Mouse (Mus musculus): ENCODE measurements at regions not wholly inside any gene's neighbourhood (a gene's known extent, or its start where the extent isn't known, plus 50 kb on each side); places are given as distances from the start of the nearest gene placed in this dataset.

- no peak for DNase-seq (ENCODE audit: low spot score in 2 of 2)
Observed at GRCm38 (mm10) chr10:72056725-72057124, 597.9 kb upstream of the Zwint start.

DNA sequence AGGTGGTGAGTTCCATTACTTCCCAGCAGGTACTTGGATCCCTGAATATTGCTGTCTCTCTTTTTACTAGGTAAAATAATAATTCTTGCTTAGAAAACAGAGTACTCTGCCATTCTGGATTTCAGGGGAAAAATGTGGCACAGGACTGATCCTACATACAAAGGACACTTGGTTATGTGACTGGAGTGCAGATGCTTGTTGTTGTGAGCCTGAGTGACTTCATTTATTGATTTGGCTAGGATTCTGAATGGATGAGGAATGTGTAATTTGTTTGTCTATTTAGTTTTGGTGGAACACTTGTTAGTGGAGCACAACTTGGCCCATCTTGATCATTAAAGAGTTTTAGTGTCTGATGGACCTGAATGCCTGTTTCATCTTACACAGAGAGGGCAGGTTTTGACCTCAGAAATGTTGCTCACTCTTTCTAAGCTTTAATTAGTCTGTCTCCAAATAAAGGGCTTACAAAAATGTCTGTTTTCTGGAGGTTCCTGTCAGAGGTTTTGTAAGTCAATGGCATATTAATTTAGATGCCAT lies 583.4 kb upstream of the Zwint start:
- DNase-seq (ENCODE audit: low spot score in 2 of 2): no peak

GRCm38 (mm10) chr10:72078363-72078762 lies 576.3 kb upstream of the Zwint start:
- DNase-seq (ENCODE audit: low spot score in 2 of 2): no peak

- DNase-seq (ENCODE audit: low spot score in 2 of 2): peak; percentile 20 to 43
Observed at GRCm38 (mm10) chr10:72096951-72097350, 557.7 kb upstream of the Zwint start.

- no peak for DNase-seq (ENCODE audit: low spot score in 2 of 2)
Observed at GRCm38 (mm10) chr10:72099156-72099812, 555.4 kb upstream of the Zwint start.

GRCm38 (mm10) chr10:72119447-72119846 lies 535.2 kb upstream of the Zwint start:
- no peak for DNase-seq (ENCODE audit: low spot score in 2 of 2)

GRCm38 (mm10) chr10:72132407-72132806 lies 522.2 kb upstream of the Zwint start:
- DNase-seq (ENCODE audit: low spot score in 2 of 2): no peak

Measured in adrenal gland, adult 18-20 months (tissue).